Mouse (Mus musculus) 3134 (cell line): Measurements from ENCODE around the gene Cyp19a1.

ENCODE experiments used
- DNase-seq: peaks from one replicate; pipeline ENCODE4 v3.0.0-alpha.2; 2011; ENCODE audit warnings: low spot score; ENCODE audit not compliant: insufficient read length; ENCODE audit errors: extremely low read depth

Cyp19a1 gene

DNA sequence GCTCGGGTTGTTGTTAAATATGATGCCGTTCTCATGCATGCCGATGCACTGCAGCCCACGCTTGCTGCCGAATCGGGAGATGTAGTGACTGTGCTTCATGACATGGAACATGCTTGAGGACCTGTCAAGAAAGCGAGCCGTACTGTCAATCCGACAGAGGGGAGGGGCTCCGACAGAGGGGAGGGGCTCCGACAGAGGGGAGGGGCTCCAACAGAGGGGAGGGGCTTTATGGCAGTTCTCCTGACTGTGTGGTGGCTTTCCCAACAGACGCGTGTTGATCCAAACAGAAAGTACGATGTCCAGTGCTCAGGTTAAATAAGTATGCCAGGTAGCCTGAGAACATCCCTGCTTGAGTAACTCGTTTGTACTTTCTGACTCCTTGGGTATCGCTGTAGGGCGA is 87.7 kb downstream of the Cyp19a1 start:
- DNase-seq: no peak

DNA sequence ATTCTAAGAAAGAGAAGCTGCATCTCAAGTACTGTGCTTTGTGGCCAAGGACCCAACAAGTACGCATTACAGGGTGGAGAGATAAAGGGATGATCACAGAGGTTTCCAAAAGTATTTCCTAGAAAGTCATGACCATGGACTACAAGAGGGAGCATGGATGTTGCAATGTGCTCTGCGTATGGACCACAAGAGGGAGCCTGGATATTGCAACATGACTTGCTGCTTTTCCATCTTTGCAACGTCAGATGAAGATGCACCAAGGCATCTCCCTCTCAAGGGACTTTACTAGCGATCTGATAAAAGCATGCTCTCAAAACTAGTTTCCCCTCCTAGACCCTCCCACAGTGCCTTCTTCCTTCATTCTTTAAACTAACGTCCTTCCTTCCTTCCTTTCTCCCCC is 98.4 kb downstream of the Cyp19a1 start:
- no peak for DNase-seq

DNA sequence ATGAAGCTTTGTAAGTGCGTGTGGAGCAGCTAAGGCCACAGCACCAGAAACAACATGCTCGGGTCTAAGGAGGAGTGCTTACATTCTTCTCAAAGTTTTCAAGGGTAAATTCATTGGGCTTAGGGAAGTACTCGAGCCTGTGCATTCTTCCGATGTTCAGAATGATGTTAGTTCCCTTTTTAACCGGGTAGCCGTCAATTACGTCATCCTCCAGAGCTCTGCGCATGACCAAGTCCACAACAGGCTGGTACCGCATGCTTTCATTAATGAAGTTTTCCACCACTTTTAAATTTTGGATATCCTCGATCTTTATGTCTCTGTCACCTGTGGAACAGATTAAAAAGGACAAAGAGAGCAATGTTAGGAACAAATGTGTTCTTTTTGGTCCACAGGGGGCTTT is 99.5 kb downstream of the Cyp19a1 start:
- no peak for DNase-seq

DNA sequence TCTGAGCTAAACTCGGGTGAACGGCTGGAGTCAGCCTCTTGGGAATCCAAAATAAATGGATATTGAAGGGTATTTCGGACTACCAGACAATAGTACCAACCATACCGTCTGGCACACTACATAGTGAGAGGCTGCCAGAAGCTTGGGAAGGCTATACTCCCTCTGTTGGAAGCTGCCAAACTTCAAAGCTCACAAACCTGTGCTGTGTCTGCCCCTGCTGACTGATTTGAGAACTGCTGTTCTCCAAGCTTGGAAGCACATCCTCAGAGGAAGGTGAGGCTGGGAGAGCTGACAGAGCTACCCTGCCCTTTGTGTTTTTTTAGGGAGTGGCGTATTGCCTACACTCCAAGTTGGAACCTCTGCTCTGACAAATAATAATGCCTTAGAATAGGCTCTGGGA is 104.8 kb downstream of the Cyp19a1 start:
- no peak for DNase-seq

DNA sequence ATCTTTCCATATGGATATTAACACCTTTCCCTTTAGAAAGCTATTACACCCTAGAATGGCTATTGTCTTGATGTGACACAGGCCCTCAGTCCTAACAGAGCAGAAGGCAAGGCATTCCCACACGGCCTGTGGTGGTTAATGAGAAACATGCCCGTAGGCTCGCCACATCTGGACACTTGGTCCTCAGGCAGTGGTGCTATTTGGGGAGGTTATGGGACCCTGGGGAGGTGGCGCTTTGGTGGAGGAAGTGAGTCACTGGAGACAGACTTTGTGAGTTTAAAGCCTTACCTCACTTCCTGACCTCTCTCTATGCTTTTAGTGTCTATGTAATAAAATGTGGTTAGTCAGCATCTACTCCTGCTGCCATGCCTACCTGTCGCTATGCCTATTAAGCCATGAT is 114.2 kb downstream of the Cyp19a1 start:
- DNase-seq: no peak

DNA sequence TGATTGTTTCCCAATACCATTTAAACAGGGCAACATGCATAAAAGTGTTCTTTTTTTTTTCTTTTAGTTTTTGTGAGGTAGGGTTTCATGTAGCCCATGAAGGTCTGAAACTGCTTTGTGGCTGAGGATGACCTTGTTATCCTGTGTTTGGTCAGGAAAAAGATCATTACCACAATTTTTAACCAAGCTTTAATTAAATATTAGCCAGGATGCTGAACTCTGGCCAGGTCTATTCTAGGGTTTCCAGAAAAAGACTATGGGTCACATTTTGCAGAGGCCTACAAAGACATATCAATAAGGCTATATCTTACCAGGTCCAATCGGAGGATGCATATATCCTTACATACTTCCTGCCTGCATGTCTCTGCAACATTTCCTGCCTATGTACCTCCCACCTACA is 128.7 kb downstream of the Cyp19a1 start:
- no peak for DNase-seq
